Comparison of ENCODE assay signal across 8 mouse cellular contexts in genomic region chr17:90088314-90088650, GRCm38 (mm10).
DNase-seq lines count a peak whose midpoint lies in the region; ATAC-seq lines count a peak whose summit lies in the region.

No protein-coding gene starts in this region.

- no peak overlapping the region for H3K27ac ChIP-seq in intestine, embryonic 14.5 days (ENCODE audit: low read depth)
- peak overlapping the region; percentile 85 for H3K27ac ChIP-seq in midbrain, embryonic 12.5 days (replicated peaks)

- intact Hi-C loops in left cerebral cortex, postnatal 4 days (cut with DNase I): no loop called here

- H3K4me2 ChIP-seq in intestine, embryonic 14.5 days (ENCODE audit: low read length): peak overlapping the region; percentile 71
- H3K4me2 ChIP-seq in midbrain, embryonic 12.5 days (replicated peaks): peak overlapping the region; percentile 54

- H3K9me3 ChIP-seq in intestine, embryonic 14.5 days (ENCODE audit: control insufficient read depth, low read length): no peaks in the 10 kb centered on the region
- no peaks in the 10 kb centered on the region for H3K9me3 ChIP-seq in midbrain, embryonic 12.5 days

- 1% methylated on average over 12 of the region's 12 CpGs for WGBS in intestine, embryonic 14.5 days
- WGBS in midbrain, embryonic 12.5 days: 2% methylated on average over 12 of the region's 12 CpGs

- no peaks in the 10 kb centered on the region for H3K36me3 ChIP-seq in intestine, embryonic 14.5 days (ENCODE audit: control insufficient read depth, insufficient read depth, low read length)
- H3K36me3 ChIP-seq in midbrain, embryonic 12.5 days: no peaks in the 10 kb centered on the region

- DNase-seq in adrenal gland, postnatal 10 days: peak; percentile 72
- DNase-seq in embryo, embryonic 10.5 days (ENCODE audit: low spot score): peak; percentile 87
- peak; percentile 39 for DNase-seq in gastrocnemius, postnatal 25 days
- DNase-seq in intestine, embryonic 14.5 days (ENCODE audit: low spot score): peak; percentile 66
- peak; percentile 97 for DNase-seq in left cerebral cortex, postnatal 4 days
- DNase-seq in skeletal muscle tissue, adult 2 months (ENCODE audit: low read depth, low spot score): peak; percentile 36
- DNase-seq in thymus, postnatal 0 days (ENCODE audit: low spot score): no peak

- H3K4me1 ChIP-seq in intestine, embryonic 14.5 days (replicated peaks; ENCODE audit: control insufficient read depth, insufficient read depth, low read length): no peaks in the 10 kb centered on the region
- H3K4me1 ChIP-seq in midbrain, embryonic 12.5 days: peaks cover 7% of the 10 kb centered on the region

- H3K9ac ChIP-seq in intestine, embryonic 14.5 days (ENCODE audit: low read length): peak overlapping the region; percentile 22; the same call in 1 of the 2 replicates
- no peak overlapping the region; the same call in 1 of the 2 replicates for H3K9ac ChIP-seq in midbrain, embryonic 12.5 days (replicated peaks)

- no peaks in the 10 kb centered on the region for H3K27me3 ChIP-seq in intestine, embryonic 14.5 days (replicated peaks; ENCODE audit: control insufficient read depth, insufficient read depth, low read length)
- no peaks in the 10 kb centered on the region for H3K27me3 ChIP-seq in midbrain, embryonic 12.5 days

- H3K4me3 ChIP-seq in intestine, embryonic 14.5 days (ENCODE audit: low read depth, low read length): peak overlapping the region; percentile 29
- H3K4me3 ChIP-seq in midbrain, embryonic 12.5 days: peak overlapping the region; percentile 37

- peak; percentile 98 for ATAC-seq in intestine, embryonic 14.5 days (replicated peaks; ENCODE audit: low FRiP score, low TSS enrichment, low read depth)
- peak; percentile 100 for ATAC-seq in midbrain, embryonic 12.5 days (ENCODE audit: low FRiP score, low read depth)
